Mouse (Mus musculus): ENCODE measurements around the gene Dgki.
A peak's percentile ranks its signal among the peaks of the same experiment; 100 is the strongest.

The Dgki gene

DNA sequence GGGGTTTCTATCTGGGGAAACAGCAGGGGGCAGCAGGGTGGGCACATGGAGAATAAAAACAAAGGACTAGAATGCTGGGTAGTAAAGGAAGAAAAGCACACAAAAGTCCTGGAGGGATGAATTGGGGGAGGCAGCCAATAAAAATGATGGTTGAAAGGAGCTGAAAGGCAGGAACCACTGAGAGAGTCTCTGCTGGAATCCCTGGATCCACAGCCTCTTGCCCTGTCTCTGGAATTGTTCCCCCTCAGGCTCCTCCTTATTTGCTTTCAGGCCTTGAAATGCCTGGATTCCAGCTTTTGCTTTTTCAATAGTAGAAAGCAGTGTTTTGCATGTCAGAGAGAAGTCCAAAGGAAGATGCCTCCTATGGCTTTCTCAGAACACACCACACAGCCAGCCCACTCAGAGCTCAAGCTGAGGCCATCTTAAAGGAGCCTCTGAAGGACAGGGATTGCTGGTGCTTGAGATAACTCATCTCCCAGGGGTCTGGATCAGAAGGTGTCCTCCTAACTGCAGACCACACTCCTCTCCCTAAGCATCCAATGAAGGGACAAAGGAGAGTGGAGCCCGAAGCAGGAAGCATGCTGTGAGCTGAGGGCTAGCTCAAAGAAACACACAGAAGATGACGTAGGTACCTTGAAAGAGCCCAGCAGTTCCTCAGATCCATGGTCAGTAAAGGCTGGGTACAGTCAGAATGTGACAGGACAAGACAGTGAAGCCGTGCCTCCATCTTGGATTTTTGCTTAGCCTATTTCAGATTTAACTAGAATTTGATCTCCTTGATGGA is 441.5 kb downstream of the Dgki start:
- no peak for DNase-seq (ENCODE audit: low read depth, low spot score)

DNA sequence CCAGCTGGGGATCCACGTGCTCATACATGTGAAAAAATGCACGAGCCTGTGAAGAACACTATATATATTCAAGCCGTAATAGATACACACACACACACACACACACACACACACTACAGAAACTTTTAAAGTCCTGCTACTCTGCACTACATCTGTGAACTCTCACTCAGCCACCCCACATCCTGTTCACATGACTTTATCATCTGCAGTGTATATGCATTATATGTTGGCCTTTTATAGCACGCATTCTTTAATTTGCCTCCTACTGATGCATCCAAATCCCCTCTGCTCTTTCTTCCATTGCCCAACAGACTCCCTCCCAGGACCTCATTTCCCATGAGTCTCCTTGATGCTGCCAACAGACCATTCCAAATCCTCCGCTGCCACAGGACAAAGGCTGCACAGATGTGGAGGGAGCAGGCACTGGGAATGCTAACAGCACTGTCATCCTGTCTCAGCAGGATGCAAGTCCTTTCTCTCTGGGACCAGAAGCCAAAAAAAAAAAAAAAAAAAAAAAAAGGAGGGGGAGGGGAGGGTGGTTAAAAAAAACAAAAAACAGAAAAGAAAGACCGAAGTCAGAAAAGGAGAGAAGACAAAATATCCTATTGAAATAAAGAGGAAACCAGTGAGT is 442.2 kb downstream of the Dgki start:
- DNase-seq (ENCODE audit: low read depth, low spot score), result no peak

DNA sequence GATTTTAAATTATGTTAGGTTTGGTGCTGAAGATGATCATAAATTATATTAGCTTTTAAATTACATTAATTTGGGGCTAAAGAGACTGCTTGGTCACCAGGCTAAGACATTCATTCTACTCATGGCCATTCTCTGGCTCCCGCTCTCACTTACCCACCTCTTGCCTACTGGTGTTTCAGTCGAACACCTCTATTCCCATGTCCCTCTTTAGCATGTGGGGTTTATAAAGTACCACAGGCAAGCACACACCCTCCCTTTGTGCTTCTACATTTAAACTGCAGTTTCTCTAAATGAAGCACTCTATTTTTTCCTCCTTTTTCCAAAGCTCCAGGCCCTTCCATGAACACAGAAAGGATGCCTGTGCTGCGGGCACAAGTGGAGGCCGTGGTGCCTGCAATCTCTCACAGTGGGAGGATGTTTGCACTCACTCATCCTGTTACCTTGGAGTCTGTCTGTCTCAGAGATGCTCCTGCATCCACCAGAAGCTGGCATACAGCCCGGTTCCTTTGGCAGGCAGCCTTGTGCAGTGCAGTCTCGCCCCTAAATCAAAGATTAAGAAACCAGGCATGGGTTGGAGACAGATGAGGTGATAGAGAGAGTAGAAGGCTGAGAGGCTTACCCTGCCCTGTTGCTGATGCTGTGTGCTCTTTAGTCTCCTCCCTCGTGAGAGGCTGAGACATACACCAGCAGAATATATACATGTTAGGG is 449.4 kb downstream of the Dgki start:
- no peak for DNase-seq (ENCODE audit: low read depth, low spot score)

GRCm38 (mm10) chr6:36845288-36845687 is 454.7 kb downstream of the Dgki start:
- no peak for DNase-seq (ENCODE audit: low read depth, low spot score)

DNA sequence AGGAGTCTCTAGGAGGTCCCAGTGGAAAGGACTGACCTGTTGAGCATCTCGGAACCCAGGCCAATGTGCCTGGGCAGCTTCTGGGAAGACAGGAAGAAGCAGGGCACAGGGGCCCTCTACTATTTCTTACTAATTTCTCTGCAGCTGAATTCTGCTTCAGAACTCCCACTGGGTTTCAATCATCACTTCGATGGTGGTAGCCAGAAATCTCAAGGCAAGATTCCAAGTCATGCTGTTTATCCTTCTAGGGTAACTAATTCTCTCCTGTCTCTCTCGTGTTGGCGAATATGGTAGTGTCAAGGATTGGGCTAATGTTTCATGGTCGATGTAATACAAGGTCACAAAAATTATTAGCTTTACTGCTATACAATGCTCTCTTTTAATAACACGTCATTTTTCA is 455.7 kb downstream of the Dgki start:
- no peak for DNase-seq (ENCODE audit: low read depth, low spot score)

GRCm38 (mm10) chr6:36843031-36843488 is 456.9 kb downstream of the Dgki start:
- no peak for DNase-seq (ENCODE audit: low read depth, low spot score)

GRCm38 (mm10) chr6:36842101-36842922 is 457.7 kb downstream of the Dgki start:
- DNase-seq (ENCODE audit: low read depth, low spot score), result no peak

DNA sequence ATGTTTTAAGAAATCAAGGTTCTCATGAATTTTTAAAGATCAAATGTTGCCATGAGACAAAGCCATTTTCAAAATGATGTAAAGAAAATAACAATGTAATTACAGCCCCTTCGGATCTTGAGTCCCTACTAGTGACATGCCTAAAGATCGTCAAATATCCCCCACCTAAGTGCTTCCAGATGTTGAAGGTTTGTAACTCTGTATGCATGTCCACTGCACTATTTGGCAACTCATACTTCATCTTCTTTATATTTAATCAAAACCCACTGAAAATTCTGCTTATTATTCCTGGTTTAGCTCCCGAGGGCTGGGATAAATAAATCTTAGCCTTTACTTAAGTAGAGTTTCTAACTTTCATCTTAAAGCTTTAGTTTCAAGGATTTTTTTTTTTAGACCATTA is 458.3 kb downstream of the Dgki start:
- DNase-seq (ENCODE audit: low read depth, low spot score), result no peak

DNA sequence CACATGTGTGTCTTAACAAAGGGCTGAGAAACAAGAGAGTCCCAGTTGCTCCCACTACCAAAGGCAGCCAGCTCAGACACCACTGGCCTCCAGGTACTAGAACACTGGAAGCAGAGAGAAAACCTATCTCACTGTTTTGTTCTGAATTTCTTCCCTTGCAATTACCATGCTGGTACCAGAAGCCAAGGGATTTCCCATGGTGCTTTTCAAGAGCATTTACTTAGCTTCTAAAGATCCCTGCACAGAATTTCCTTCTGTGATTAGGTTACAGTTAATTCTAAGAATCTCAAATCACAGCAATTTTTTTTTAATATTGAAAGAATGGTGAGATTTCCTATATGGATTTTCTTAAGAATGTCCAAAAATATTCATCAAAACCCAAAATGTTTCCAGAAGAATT is 458.8 kb downstream of the Dgki start:
- no peak for DNase-seq (ENCODE audit: low read depth, low spot score)

DNA sequence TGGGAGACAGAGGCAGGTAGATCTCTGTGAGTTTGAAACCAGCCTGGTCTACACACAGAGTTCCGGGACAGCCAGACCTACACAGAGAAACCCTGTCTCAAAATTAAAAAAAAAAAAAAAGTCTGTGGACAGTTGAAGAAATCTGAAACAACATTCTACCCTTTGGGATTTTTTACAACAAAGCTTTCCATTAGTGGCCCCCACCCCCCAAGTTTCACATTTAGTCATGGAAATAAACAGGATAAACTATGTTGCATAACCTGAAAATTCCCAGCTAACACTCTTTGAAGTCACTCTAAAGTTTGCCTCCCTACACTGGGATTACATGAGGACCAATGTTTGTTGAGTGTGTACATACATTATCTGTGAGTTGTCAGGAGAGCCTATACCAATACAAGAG is 461.2 kb downstream of the Dgki start:
- DNase-seq (ENCODE audit: low read depth, low spot score), result no peak

- no peak for DNase-seq (ENCODE audit: low read depth, low spot score)
Measured at GRCm38 (mm10) chr6:36835351-36835750, 464.6 kb downstream of the Dgki start.

DNA sequence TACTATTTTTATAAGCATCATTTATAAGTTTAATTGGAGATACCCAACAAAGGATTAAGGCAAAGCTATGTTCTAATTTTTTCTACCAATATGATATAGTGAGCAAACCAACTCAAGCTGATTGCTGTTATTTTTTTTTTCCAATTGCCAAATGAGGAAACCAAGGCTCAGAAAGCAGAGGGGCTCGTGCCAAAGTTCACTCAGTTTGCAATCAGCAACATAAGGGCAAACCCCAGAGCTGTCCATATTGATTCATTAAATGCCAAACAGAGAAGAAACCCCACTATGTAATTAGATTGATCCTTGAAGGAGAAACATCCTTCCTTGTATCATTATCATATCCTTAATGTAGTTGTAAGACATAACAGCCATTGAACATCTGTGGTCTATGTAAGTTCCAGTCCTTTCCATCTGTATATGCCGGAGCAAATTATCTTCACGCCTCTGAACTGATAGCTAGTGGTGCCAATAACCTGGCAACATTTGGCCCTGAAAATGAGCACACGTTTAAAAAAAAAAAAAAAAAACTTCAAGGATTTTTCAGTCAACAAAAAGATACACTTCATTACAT is 465.2 kb downstream of the Dgki start:
- no peak for DNase-seq (ENCODE audit: low read depth, low spot score)

- DNase-seq (ENCODE audit: low read depth, low spot score), result no peak
Measured at GRCm38 (mm10) chr6:36832681-36833080, 467.3 kb downstream of the Dgki start.

DNA sequence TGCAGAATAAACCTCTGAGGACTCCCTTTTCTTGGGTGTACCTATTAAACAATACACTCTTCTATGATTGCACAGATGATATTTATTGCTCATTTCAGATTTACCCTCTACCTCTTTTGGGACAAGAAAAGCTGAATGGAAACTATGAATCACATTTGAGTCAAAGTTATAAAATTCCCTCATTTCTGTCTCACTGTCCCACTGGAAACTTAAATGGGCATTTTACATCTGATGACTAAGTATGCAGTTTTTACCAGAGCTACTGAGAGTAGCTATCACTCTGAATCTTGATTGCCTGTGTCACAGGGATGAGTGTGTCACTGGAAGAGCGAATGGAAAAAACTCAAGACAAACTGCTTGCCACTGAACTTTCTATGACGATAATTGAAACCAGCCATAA is 467.8 kb downstream of the Dgki start:
- no peak for DNase-seq (ENCODE audit: low read depth, low spot score)

- DNase-seq (ENCODE audit: low read depth, low spot score), result no peak
Measured at GRCm38 (mm10) chr6:36830371-36830925, 469.5 kb downstream of the Dgki start.

DNA sequence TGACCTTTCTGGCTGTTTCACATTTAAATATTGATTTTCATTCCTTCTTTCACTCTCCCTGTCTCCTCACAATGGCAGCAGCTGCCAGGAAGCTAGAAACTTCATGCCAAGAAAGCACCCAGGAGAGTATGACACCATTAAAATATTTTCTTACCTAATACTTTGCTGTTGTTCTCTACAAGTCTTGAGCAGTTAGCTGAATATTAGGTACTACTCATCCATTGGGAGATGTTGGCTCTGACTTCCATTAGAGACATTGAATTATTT is 480.3 kb downstream of the Dgki start:
- DNase-seq (ENCODE audit: low read depth, low spot score), result no peak

DNA sequence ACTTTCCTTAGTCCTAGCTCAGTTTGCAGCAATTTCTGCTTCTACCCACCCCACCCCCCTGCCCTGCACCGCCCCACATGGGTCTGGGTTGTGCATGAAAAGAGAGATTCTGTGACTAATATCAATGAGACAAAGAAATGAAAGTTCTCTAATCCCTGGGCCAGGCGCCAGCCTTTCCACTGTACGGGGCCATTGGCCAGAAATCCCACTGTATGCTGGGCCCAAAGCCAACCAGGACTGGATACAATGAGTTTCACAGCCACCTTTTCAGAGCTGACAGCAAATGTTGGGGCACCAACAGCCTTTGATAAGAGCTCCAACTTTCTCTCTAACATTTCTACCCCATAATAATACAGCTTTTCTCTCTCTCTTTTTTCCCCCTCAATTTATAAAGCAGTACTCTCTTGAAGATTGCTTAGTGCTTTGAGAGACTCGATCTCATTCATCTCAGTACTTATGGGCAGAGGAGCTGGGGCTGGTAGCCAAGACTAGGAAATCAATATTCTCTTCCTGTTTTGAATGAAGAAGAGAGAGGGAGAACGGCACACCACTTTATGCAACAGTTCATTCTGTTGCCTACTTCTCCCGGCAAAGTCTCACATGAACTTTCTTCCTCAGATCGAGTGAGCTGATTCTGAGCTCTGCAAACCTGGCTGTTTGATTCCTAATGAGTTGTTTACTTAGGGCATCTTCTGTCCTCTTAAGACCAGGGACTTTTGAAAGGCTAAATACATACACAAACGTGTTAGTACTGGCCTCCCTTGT is 480.8 kb downstream of the Dgki start:
- DNase-seq (ENCODE audit: low read depth, low spot score), result peak; percentile 33

GRCm38 (mm10) chr6:36818281-36819018 is 481.5 kb downstream of the Dgki start:
- no peak for DNase-seq (ENCODE audit: low read depth, low spot score)

GRCm38 (mm10) chr6:36816666-36817065 is 483.3 kb downstream of the Dgki start:
- no peak for DNase-seq (ENCODE audit: low read depth, low spot score)

DNA sequence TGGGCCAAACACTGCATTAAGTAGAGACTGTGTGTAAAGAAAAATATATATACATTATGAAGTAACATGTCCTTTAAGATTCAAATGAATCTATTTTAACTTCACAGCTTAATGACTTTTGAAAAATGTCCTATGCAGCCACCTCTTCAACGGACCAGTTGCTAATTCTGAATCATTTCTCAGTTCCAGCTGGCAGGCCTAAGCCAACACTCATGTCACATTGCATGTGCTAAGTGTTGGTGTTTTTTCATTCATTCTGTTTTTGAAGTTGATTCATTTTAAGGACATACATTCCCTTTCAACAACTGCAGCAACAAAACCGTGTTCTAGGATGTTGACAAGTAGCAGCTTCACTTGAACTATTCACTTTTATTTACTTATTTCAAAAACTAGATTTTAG is 484.0 kb downstream of the Dgki start:
- no peak for DNase-seq (ENCODE audit: low read depth, low spot score)

Data from retina, postnatal 7 days (tissue).